Mouse (Mus musculus) urinary bladder, postnatal 4 days (tissue): ENCODE data around the gene Rtbdn.

ENCODE experiments used
- DNase-seq, 2 experiments: peaks; one replicate each; pipeline ENCODE4 v3.0.0; 2021 to 2022; ENCODE audit warnings: low spot score in 2 of 2

Rtbdn gene

DNA sequence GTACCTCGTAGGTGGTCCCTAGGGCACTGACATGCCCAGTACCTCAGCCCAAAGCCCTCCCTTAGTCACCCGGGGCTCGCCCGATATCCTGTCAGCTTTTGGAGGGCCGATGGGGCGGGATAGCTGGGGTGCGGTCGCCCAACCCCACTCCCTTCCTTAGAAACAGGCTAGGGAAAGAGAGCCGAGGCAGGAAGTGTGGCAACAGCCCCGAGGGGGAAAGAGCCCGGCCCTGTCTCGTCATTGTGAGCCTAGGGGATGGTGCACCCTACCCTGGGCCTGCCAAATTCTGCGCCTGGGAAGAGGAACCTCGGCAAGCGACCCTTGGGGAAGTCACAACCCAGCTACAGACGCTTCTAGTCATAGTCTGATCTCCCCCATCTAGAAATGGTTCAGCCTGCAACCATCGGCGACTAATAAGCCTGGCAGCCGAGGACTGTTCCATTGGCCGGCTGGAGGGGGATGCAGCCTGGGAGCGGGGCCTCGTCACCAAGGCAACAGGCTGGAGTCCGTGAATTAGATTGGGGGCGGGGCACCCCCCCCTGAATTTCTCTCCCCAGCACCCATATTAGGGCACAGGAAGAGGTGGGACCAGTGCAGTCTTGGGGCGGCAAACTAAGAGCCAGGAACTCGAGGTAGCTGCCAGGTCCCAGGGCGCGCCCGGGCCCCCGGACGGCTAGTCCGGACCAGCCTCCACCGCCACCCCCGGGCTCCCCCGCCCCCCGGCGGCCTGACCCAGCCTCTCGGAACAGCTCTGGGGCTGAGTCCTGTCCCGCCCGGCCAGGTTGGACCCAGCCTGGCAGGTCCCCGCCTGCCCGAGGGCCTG is 33.0 kb downstream of the Rtbdn start:
- peak; percentile 92 for DNase-seq

DNA sequence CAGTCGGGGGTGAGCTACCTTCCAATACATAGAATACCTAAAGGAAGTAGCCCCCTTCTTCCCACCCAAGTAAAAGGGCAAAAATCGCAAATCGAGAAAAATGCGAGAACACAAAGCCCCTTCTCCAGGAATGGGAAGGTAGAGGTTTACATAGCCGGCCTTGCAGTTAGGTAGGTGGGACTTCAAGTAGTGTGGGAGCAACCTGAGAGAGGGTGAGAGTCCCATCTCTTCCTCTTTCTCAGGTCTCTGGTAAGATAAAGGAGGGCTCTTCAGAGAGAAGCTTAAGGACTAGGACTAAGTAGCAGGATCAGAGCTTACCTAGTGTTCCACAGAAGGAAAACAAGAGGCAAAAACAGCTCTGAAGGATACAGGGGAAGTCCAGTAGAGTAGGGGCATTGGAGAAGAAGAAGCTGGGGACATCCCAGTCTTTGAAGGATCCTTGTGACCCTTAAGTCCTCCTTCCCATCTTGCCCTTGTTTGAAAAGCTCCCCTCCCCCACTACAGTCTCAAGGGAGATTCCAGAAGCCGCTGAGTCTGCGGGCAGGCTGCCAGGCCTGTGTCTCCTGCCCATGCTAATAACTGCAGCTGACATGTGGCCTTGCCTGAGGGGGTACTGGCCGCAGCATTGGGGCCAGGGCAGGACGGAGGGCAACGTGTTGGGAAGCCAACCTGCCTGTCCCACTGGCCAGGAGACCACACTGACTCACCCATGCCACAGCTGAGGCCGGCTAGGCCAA is 34.0 kb downstream of the Rtbdn start:
- peak; percentile 73 to 76 for DNase-seq

DNA sequence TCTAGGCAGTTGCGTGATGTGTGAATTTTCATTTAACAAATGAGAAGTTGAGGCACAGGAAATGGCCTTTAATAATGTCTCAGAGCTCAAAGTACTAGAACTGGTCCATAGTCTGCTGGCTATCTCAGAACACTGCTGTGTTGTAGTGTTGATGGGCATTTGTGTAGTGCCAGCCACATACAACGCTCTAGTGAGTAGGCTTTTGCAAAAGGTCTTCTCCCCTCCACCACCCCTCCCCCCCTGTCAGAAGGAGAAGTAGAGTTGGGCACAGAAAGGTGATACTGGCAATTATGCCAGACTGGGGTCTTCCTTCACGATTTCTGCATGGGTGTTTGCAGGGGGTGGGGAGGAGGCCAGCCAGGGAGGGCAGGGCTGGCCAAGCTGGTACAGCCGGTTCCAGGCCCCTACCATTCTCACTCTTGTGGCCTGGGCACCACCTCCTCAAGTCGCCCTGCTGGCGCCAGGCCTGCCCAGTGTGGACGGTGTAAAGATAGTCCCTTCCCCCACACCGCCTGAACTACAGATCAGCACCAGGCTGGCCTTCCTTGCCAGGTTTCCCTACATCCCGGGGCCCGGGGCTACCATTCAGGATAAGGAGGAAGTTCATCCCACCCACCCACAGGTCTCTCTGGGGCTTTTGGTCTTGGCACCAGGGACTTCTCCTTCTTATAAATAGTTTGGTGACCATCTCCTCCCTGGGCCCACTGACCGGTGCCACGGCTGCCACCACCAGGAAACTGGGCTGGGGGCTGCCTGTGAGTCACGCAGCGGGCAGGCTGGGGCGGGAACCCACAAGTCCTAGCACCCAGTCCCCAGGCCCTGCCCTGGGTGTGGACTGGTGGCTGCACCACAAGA is 35.1 kb downstream of the Rtbdn start:
- DNase-seq = no peak

DNA sequence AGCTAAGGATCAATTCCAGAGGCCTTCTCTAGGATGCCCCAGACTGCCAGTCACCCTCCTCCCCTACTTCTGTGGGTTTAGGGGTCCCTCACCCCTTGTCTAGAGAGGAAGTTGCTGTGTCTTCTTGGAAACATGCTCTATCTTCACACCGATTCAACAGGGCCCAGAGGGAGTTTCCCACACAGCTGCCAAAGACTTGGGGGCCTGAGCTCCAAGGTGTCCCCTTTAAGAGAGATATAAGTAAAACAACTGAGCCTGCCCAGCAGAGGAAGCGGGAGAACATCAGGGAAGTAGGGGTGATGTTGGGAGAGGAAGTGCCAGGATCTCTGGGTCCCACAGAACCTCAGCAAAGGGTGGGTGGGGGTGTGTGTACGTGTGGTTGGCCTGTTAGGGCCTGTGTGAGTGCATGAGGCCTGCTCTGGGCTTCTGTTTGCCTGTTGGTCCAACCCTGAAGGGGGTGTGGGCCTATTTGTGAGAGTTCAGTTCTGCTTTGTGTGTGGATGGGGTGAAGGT is 35.8 kb downstream of the Rtbdn start:
- DNase-seq = no peak

DNA sequence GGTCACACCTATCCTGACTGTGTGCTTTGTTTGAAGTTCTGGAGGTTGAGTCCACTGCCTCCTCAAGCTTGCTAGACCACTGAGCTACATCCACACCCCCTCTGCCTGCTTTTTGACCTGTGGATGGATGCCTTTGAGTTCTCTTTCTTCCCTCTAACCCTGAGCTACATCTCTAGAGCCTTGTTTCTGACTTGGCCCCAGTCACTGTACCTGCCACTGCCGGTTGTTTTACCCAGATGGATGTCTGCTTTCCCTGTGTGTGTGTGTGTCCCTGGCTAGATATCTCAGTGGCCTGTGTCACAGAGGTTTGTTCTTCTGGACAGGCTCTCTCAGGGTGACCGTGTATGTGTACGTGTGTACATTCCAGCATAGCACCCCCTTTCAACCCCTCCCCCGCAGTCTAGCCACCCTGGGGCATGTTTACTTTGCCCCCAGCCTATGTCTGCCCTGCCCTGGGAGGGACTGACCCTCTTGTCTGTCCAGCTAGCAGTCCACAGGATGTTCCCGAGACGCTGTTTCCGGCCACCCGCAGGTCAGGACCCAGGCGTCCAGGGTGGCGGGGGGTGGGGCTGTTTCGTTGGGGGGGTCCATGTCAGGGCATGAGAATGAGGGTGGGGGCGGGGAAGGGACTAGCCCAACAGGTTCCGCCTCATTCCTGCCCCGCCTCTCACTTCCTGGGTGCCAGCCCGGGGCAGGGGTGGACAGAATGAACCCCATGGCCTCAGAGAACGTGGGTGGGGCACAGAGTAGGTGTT is 37.7 kb downstream of the Rtbdn start:
- DNase-seq = peak in 1 of 2 experiments; percentile 62

DNA sequence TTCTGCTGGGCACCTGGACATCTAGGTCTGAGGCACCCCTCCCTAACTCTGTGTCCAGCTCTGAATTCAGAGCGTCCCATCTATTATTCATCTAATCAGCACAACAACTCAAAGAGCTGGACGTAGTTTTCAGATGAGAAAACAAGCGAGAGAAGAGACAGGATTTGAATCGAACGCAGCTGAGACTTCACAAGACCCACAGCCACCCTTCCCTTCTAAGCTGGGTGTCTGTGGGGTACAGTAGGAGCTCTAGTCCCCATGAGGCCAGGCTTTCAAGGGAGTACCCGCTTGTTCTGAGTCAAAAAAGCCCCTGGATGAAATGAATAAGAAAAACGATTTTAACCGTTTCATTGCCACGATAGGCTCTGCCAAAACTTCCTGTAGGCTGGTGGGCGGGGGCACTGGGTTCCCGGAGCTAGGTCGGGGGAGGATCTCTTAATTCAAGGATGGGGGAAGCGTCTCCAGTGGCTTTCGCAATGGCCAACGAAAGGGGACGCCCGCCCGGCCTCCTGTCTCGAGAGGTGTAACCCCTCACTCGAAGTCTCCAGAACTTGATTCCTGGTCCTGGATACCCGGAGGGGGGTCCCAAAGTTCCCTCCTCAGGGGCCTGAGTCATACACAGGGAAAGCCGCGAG is 38.4 kb downstream of the Rtbdn start:
- DNase-seq = no peak

DNA sequence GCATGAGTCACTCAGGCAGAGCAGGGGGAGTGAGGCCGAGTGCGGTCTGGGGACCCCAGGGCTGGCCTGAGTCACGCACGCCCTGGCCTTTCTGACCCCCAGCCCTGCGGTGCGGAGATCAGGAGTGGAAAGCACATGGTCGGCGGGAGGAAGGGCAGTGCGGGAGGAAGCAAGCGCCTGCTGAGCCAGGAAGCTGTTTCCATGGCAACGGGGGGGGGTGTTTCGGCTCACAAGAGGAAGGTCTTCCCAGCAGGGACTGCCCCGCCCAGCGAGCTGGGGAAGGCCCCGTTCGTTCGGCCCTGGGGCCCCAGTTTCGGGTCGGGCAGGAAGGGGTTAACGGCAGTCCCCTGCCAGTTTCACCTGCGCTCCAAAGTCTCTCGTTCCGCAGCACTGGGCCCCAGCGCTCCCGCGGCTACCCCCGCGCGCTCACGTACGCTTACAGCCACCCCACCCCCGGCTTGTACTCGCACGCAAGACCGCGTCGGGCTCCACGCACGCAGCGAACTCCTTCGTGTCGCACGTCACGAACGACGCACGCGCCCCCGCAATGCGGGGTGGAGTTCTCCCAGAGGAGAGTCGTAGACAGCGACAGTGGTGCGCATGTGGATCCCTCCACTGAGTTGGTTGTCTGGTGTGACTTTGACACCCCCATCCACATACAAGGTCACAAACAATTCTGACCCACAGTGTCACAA is 39.0 kb downstream of the Rtbdn start:
- DNase-seq = peak; percentile 80 to 89

DNA sequence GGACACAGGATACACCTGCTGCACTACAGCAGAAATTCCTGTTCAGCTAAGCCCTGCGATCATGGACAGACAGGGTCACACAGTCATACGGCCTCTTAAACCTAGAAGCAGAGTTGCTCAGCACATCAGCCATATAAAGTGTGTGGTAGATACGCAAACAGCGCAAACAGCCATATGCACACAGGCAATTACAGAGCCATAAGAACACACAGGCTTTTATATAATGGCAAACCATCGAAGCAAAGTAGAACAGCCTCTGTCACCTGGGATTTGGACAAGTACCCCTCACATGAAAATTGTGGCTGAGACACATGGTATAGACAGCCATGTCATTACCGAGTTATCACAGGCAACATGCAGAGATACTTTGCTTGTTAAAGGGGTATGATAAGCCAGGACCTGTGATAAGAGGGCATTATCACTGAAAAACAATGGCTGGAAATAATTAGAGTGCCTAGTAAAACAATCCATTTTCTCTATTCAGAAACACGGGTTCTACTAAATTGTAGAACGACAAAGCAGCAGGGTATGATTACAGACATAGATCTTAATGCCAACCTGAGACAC is 39.7 kb downstream of the Rtbdn start:
- DNase-seq = no peak

DNA sequence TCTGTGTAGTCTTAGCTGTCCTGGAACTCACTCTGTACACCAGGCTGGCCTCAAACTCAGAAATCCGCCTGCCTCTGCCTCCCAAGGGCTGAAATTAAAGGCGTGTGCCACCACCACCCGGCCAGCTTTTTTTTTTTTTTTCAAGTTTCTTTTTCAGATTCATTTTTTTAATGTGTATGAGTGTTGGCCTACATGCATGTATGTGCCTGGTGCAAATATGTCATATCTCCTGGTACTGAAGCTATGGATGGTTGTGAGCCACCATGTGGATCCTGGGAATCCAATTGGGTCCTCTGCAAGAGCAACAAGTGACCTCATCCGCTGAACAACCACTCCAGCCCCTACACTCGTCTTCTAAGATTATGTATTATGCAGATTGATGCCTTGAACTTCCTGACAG is 40.6 kb downstream of the Rtbdn start:
- DNase-seq = no peak

DNA sequence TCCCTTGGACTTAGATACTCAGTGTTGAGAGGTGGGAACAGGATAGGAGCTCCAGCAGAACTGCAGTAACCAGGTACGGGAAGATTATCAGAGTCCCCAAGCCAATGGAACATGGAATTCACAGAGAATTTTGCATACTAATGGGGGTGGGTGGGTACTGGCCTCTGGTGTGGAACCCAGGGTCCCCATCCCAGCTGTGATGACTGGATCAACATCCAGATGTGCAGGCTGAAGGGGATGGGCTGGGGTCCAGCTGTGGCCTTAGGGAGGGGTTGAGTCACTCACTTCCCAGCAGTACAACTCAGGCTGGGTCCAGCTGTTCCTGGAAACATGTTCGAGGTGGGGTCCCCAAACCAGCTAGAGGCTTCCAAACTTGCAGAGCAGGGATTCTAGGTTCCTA is 41.1 kb downstream of the Rtbdn start:
- DNase-seq = no peak

DNA sequence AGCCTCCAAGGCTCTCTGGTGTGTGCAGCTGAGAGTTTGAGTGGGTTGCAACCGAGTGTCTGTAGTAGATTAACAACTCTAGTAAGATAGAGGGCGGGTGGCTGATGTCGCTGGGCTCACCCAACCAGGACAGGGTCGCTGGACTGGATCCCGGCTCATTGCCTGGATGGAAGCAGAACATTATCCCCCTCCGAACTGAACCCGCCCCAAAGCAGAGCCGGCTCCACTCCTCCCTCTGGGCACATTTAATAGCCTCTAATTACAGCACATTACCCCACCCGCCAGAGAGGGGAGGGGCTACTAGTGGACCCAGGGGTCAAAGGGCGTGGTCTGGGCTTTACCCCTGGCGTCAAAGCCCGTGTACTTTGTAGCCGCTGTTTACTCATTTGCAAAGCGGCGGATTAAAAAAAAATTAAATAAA is 42.5 kb downstream of the Rtbdn start:
- DNase-seq = peak; percentile 58 to 71

DNA sequence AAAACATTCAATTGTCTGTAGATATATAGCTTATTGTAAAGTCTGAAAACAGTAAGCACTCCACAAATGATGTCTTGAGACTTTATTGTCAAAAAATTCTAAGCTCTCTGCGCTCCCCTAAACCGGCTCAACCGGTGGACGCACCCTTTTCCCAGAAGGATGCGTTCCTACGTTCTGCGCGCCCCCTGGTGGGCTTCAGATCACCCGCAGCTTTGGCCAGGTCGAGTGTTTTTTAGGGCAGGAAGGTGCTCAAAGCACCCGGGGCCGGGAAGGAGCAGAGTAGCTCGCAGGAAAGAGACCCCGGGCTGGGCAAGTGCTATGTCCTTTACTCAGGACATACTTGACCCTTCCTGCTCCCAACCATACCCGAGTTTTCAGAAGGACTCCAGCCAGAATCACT is 43.0 kb downstream of the Rtbdn start:
- peak; percentile 89 to 95 for DNase-seq

DNA sequence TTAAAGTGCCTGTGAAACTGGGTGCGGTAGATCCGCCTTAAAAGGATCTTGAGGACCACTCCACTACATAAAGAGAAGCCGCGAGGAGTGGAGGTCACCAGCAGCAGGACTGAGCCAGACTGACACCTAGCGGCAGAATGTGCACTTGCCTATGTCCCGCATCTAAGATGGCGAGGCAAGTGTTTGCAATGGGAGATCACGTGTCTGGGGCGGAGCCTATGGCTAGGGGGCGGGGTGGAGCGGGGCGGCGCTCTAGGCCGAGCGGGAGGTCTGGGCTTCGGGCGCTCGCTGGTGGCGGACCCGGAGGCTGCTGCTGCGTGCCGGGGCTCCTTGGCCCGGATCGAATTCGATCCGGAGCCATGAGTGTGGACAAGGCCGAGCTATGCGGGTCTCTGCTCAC is 43.6 kb downstream of the Rtbdn start, which contains the start of gene Hook2:
TSS of gene Hook2 (plus strand) at position 255 of the 400 bp plus-strand sequence.
- DNase-seq = peak; percentile 95 to 98

DNA sequence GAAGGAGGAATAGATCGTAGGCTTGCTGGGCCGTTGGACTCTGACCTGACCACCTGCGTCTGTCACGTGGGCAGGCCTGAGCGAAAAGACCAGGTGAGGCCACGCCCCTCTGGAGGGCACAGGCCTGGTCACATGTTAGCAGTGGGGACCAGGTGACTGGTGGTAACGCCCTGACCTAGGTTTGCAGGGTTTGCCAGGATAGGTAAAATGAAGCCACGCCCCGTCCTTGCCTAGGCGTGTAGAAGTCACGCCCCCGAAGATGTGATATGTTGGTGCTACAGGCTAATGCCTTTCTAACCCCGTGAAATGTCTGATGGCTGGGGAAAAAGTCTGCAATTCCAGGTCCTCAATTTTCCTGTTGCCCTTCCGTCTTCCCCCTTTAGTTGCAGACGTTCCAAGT is 44.0 kb downstream of the Rtbdn start:
- DNase-seq = peak; percentile 63 to 74

DNA sequence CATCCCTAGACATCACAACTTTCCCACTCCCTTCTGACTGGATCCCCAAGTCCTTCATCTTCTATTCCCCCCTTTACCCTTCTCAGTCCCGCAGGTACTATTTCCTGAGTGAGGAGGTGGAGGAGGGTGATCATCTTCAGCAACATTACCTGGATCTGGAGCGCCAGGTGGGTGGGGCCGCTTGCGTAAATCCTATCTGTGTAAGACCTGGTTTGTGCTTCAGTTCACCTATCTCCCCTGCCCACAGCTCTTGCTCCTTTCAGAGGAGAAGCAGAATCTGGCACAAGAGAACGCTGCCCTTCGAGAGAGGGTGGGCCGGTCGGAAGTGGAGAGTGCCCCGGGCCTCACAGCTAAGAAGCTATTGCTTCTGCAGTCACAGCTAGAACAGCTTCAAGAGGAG is 47.6 kb downstream of the Rtbdn start:
- DNase-seq = no peak

DNA sequence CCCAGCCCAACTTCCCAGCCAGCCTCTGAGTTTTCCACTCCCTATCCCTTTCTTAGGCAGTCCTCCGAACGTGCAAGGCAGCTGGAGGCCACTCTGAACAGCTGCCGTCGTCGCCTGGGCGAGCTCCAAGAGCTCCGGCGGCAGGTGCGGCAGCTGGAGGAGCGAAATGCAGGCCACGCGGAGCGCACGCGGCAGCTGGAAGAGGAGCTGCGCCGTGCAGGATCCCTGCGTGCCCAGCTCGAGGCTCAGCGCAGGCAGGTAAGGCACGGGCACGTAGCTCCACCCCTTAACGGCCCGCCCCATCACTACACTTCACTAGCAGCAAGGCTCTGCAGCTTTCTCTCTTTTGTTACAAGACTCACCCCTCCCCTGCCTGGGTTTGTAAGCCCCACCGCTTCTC is 48.9 kb downstream of the Rtbdn start:
- DNase-seq = no peak

DNA sequence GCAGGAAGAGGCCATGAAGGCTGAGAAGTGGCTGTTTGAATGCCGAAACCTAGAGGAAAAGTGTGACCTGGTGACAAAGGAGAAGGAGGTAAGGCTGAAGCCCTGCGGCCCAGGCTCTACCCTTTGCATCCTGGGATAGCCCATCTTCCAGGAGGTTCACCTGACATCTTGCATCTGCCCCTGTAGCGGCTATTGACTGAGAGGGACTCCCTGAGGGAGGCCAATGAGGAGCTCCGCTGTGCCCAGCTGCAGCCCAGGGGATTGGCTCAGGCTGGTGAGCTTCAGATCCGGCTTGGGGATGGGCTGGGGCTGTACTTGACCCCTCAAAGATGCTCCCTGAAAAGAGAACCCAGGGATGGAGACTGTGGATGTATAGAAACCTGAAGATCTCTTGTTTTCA is 50.2 kb downstream of the Rtbdn start:
- no peak for DNase-seq

DNA sequence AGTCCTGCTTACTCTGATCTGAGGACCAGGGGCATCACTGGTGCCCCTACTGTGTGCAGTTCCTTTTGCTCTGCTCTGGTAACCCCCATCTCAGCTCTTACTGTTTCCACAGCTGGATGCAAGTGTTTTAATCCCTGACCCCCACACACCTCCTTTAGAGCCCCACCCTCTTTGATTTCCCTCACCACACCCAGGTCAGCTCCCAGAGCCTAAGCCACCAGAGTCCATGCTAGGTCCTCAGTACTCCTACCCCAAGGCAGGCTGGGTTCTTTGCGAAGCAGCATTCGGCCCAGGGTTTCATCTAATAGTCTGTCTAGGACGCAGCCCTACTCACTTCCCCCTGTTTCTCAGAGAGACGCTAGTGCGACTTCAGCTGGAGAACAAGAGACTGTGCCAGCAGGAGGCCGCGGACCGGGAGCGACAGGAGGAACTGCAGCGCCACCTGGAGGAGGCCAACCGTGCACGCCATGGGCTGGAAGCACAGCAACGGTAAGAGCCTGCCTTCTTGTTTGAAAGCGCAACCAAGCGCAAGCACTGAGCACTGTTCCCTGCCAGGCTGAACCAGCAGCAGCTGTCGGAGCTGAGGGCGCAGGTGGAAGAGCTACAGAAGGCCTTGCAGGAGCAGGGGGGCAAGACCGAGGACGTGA is 51.0 kb downstream of the Rtbdn start:
- DNase-seq = peak; percentile 71 to 93
